Mouse (Mus musculus) urinary bladder, postnatal 4 days (tissue): ENCODE measurements around the gene Ccdc51.

Source experiments
- DNase-seq, 2 experiments: peaks; one replicate each; pipeline ENCODE4 v3.0.0; 2021 to 2022; ENCODE audit warnings: low spot score in 2 of 2

The Ccdc51 gene

DNA sequence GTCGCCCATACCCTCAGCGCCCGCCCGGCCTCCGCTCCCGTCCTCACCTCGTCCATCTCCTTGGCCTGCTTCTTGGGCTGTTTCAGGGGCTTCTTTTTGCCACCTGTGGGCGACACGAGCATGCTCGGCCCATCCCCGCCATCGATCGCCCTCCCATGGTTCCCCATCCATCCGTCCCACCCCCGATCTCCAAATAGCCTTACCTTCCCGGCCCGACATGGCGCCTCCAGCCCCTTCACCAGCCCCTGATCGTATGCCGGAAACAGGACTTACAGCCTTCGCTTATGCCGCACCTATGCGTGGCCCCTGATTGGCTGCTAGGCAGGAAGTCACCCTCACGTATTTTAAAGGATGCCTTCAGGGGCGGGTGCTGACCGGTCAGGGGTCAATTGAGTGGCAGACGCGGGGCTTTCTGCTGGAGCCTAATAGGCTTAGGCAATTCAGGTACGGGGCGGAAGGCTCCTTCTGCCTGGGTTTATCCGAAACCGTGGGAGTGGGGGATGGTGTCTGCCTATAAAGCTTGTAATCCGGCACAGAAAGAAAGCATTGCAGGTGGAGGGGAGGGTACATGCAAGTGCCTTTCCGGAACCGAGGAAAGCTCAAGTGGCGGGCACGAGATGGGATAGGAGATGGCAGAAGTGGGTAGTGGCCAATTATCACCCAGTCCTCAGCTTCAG, at the start of gene Ccdc51, which contains the start of gene Tma7:
Gene Ccdc51 (plus strand): TSS at position 370 of the 677 bp plus-strand sequence.
Gene Tma7 (minus strand): TSS at position 464 of the 677 bp plus-strand sequence.
- DNase-seq, result peak; percentile 76 to 83

GRCm38 (mm10) chr9:109038086-109038895, 44.0 kb upstream of the Ccdc51 start, which contains the start of gene Shisa5:
Shisa5 (plus strand) TSS chr9:109038565.
- peak; percentile 75 to 85 for DNase-seq

DNA sequence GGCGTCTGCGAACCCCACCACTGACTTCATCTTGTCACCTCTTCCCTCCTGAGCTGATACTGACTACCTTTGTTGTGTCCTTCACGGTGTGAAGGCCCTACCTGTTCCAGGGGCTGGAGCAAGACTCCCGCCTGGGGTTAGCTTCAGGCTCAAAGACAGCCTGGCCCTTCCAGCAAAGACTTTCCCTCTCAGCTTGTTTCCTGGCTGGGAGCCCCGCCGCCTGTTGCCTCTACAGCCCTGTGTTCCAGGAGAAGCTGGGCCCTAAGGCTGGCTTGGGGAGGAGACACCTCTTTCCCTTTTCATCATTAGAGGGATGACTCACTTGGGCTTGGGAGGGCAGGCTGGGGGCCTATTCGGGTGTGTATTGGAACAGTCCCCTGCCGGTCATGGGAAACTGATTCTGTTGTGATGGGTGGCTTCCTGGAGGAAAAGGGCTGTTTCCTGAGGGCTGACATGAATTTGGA, 43.4 kb upstream of the Ccdc51 start:
- peak in 1 of 2 experiments; percentile 60 for DNase-seq

- peak in 1 of 2 experiments; percentile 50 for DNase-seq
These were observed 42.6 kb upstream of the Ccdc51 start for GRCm38 (mm10) chr9:109039681-109040080.

DNA sequence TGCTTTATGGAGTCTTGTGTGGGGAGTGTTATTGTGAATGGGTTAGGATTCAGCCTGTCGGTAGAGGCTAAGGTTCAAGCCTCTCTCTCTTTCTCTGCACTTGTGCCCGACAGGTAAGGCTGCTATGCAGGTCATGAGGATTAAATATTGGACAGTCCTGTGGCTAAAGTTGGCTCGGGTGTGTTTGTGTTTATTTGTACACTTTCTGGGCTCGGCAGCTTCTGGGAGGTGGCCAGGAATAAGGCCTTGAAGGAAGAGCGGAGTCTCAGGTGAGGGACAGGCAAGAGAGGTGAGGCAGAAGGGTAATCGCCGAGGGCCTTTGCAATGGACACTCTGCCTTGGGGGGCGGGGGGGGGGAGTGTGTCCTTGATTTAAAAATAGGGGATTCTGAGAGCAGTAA, 42.1 kb upstream of the Ccdc51 start:
- DNase-seq, result peak in 1 of 2 experiments; percentile 16

DNA sequence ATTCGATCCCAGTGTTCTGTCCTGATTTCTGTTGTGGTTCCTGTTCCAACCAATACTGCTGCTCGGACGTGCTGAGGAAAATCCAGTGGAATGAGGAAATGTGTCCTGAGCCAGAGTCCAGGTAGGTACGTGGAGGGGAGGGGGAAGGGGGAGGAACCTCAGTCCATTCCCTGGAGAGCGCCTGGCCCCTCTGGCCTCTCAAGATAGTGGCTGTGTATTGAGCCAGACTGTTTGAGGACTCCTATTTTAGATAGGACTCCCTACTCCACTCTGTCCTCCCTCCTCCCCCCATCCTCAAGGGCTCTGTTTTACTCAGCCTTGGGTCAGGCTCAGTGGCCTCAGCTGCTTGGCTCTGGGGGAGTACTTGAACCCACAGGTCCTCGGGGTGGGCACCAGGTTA, 41.4 kb upstream of the Ccdc51 start:
- peak in 1 of 2 experiments; percentile 53 for DNase-seq

- DNase-seq, result peak in 1 of 2 experiments; percentile 35
These were observed 40.9 kb upstream of the Ccdc51 start for GRCm38 (mm10) chr9:109041351-109041750.

DNA sequence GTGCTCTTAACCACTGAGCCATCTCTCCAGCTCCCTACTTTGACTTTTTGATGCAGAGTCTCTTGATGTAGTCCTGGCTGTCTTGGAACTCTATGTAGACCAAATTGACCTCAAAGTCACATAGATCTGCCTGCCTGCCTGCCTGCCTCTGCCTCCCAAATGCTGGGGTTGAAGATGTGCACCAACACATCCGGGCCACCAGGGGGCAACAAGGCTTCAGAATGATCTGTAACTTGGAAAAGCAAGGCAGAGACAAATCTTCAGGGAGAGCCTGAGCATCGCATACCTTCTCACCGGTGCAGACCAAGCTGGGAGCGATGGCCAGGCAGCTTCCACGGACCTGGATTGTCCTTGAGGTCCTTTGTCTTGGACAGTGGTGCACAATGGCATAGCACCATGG, 36.0 kb upstream of the Ccdc51 start:
- peak in 1 of 2 experiments; percentile 64 for DNase-seq

DNA sequence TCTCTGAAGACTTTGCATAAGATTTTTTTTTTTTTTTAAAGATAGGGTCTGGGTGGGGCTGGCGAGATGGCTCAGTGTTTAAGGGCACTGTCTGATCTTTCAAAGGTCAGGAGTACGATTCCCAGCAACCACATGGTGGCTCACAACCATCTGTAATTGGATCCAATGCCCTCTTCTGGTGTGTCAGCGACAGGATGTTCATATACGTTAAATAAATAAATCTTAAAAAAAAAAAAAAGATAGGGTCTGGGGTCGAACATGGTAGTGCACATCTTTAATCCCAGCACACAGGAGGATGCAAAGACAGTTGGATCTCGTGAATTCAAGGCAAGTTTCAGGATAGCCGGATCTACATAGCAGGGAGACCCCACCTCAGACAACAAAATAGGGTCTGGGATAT, 33.0 kb upstream of the Ccdc51 start:
- no peak for DNase-seq

DNA sequence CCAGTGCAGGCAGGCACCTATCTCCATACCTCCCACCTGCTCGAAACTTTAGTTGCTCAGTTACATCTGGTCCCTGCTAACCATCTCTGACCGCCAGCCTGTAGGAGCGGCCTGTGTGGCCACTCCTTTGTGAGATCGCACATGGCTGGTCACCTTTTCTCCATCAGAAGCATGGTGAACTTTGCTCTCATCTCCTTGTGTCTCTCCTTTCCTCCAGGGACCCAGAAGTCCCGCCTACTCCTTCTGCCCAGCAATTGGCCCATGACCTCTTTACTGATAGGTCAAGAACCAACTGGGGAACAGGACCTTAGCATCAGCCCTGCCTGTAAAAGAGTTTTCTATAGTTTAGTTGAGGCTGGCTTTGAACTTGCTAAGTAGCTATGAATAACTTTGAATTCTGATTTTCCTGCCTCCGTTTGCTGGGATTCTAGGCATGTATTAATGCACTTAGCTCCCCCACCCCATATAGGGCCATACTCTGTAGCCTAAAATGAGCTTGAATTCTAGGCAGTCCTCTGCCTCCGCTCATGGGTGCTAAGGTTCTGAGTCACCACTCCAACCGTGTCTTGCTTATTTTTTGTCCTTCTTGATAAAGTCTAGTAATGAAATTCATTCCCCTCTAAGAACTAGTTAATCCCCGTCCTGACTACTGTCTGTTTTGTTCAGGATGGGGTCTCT, 32.2 kb upstream of the Ccdc51 start:
- DNase-seq, result peak; percentile 9 to 34

- DNase-seq, result peak in 1 of 2 experiments; percentile 11
These were observed 31.7 kb upstream of the Ccdc51 start for GRCm38 (mm10) chr9:109050674-109050997.

- peak; percentile 15 to 55 for DNase-seq
These were observed 31.2 kb upstream of the Ccdc51 start for GRCm38 (mm10) chr9:109051011-109051501.

- DNase-seq, result peak; percentile 12 to 39
These were observed 30.4 kb upstream of the Ccdc51 start for GRCm38 (mm10) chr9:109051651-109052489.

GRCm38 (mm10) chr9:109052490-109053260, 29.6 kb upstream of the Ccdc51 start:
- peak; percentile 14 to 52 for DNase-seq

DNA sequence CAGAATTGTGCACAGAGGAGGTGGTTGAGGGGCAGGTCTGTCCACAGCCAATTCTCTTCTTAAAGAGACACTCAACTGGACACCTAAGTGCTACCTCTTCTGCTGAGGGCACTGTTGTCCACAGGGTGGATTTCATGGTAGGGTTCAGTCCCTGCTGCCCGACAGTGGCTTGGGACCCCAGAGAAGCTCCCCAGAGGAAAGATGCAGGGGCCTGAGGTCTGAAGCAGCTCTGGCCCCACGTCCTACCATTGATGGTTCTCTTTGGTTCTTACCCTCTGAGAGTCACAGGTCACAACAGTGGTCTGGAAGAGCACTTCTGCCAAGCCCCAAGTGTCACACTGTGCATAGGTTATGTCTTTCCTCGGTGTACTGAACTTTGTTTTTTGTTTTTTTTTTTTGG, 28.9 kb upstream of the Ccdc51 start:
- peak; percentile 9 to 33 for DNase-seq

DNA sequence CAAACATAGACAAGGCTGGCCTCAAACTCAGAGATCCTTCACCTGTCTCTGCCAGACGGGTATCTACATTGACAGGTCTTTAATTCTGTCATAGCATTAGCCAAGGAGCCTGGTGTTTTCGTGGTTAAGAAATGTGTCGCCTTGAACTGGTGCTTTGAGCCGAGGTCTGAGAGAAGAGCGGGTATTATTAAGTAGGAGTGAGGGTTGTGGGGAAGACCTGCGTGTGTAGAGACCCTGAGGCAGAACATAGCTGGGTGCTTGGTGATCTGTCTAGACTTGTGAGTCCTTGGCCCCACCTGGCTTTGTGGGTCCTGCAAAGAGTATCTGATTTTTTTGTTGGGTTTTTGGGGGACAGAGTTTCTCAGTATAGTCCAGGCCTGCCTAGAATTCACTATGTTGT, 28.4 kb upstream of the Ccdc51 start:
- peak in 1 of 2 experiments; percentile 41 for DNase-seq

DNA sequence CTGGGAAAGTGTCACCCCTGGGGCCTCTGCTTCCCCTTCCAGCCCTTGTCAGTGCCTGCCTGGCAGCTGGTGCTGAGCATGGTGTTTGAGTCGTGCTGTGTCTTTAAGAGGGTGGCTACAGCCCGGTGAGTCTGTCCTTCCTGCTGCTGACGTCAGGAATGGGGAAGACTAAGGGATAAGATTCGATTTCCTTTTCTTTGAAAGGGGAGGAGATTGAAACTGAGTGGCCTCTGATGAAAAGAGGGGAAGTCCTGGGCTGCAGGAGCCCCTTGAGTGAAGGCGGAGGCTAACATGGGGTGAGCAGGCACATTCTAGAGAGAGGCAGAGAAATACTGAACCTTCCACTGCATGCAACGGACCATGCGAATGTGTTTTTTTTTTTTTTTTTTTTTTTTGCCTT, 27.6 kb upstream of the Ccdc51 start:
- DNase-seq, result peak; percentile 57 to 64

DNA sequence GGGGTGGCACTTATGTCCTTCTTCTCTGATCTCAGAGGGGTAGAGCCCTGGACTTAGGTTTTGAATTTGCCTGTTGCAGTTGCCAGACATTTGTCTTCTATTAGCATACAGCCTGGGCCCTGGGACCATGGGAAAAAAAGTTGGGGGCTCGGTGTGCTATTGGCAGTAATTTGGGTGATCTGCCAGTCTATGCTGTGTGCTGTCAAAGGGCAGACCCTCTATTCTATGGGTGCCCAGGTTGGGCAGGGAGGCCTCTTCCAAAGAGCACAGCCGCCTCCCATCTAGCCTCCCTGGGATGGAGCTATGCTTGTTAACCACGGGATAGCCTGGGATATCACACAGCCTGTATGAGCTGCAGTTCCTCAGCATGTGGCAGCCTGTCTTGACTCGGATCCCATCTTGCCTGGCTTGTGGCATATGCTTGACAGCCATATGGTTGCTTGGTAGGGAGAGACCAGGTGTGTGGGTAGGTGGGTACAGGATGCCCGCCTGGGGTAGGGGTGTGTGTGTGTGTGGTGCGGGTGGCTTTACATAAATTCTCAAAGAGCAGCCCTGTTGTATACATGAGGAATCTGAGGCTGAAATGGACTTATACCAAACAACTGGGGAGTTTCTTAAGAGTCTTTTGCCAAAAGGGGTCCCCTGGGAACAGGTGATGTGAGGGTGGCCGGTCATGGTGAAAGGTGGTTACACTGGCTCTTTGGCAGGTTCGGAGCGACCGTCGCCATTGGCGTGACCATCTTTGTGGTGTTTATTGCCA, 26.8 kb upstream of the Ccdc51 start:
- DNase-seq, result peak in 1 of 2 experiments; percentile 47

- peak in 1 of 2 experiments; percentile 56 for DNase-seq
These were observed 26.1 kb upstream of the Ccdc51 start for GRCm38 (mm10) chr9:109056081-109056690.
